Mouse (Mus musculus) midbrain, embryonic 10.5 days (tissue): ENCODE data around the gene Brcc3. TPM values are rescaled to one million over a fixed set of nuclear protein-coding genes. Genes with fewer than 3 reads are reported as not detected.
"Not testable (repeated sequence)": the region's sequence is repeated elsewhere in the genome, so short reads cannot be mapped to it uniquely, and the experiment has no call there.

Source experiments
- DNase-seq: peaks from one replicate; pipeline ENCODE4 v3.0.0-alpha.2; 2017; ENCODE audit warnings: low spot score
- H3K27ac ChIP-seq: fragments of 300-500 bp; sonication (generic); replicated peaks from 2 replicates; pipeline ENCODE4 v1.5.1; 2016; ENCODE audit warnings: mild to moderate bottlenecking
- H3K27me3 ChIP-seq: fragments of 300-500 bp; sonication (generic); 2 replicates; pipeline ENCODE4 v1.6.1; 2016; ENCODE audit warnings: low read depth, mild to moderate bottlenecking; ENCODE audit not compliant: poor library complexity, severe bottlenecking
- H3K36me3 ChIP-seq: fragments of 300-500 bp; sonication (generic); 2 replicates; pipeline ENCODE4 v1.6.1; 2016; ENCODE audit warnings: mild to moderate bottlenecking, moderate library complexity
- H3K4me1 ChIP-seq: fragments of 300-500 bp; sonication (generic); 2 replicates; pipeline ENCODE4 v1.6.1; 2016
- H3K4me3 ChIP-seq: fragments of 300-500 bp; sonication (generic); 2 replicates; pipeline ENCODE4 v1.5.1; 2016; ENCODE audit warnings: mild to moderate bottlenecking, moderate library complexity
- H3K9me3 ChIP-seq: fragments of 300-500 bp; sonication (generic); replicated peaks from 2 replicates; pipeline ENCODE4 v1.6.1; 2016; ENCODE audit warnings: mild to moderate bottlenecking
- WGBS: fragments of 180-500 bp; shearing (Covaris S2); methylation state at CpG from one replicate; pipeline ENCODE4 v1.1.7; 2016; 5-methylcytosine and 5-hydroxymethylcytosine counted together
- polyA plus RNA-seq: library from polyadenylated mRNA; unstranded; fragments of >200 nt; fragmentation: Nextera tagmentation; extraction: Ambion mirVana; gene quantifications from 2 replicates; pipeline ENCODE4 v1.2.1, GENCODE M21; 2016

Brcc3 gene
- polyA plus RNA-seq, 1 experiment from 2014 or later = 72.5 TPM

DNA sequence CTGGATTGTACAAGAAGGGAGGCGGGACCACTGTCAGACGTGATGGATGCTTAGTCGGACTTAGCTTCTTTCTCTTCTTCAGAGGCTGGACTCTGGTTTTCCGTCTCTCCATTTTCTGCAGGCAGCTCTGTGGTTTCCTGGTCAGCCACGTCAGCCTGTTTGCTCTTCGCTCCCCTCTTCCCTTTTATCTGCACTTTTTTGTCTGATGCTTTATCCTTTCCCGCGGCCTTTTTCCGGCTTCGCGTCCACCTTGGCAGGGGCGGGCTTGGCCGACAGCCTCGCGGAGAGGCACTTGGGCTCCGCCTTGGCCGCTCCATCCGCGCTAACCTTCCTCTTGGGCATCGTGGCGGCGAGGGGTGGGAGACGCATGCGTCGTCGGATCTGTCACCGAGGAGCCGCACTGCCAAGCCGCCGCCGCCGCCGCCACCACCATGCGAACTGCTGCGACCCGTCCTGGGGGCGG, 58.8 kb downstream of the Brcc3 start:
- H3K27me3 ChIP-seq, H3K36me3 ChIP-seq, H3K9me3 ChIP-seq, H3K4me1 ChIP-seq: not testable (repeated sequence)
- peak overlapping the region; percentile 33; the same call in 1 of the 2 replicates for H3K27ac ChIP-seq
- 23% methylated on average over 37 of the region's 37 CpGs for WGBS
- DNase-seq = peak; percentile 76
- peak overlapping the region; percentile 47 for H3K4me3 ChIP-seq

DNA sequence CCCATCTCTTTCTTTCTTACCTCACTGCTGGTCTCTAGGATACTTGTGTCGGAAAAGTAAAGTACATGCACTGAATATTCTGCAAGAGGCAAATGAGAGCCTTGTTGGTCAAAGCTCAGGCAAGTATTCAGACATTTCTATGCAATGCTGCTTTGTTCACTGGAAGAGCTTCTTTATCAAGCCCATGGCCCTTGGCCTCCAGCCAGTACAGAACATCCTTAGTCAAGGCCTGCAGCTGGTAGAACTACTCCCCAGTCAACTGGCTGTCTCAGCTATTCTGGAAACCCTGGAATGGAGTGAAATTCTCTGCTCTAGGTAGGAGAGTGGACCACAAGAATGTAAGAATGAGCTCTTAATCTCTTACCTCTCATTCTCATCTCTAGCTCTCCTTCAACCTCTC, 73.5 kb downstream of the Brcc3 start:
- Histone ChIP-seq H3K36me3 (no peaks in the 10 kb centered on the region), H3K4me3 (no peak overlapping the region), H3K4me1 (no peaks in the 10 kb centered on the region), H3K27me3 (no peaks in the 10 kb centered on the region), H3K27ac (no peak overlapping the region), H3K9me3 (no peaks in the 10 kb centered on the region)
- no peak for DNase-seq
- WGBS = 92% methylated on average over 1 of the region's 1 CpGs

Other genes starting within 250 kb of the Brcc3 start
- 27.6 and 30.2 TPM in 2 replicates for gene Fundc2, start 34.2 kb upstream of the Brcc3 start, polyA plus RNA-seq
- 1.1 and 1.4 TPM in 2 replicates for gene F8, start 34.0 kb upstream of the Brcc3 start, polyA plus RNA-seq
- 17.5 and 17.8 TPM in 2 replicates for gene Cmc4, start within 50 bp of the Brcc3 start, polyA plus RNA-seq
- 7.9 and 10.3 TPM in 2 replicates for gene Mtcp1, start within 50 bp of the Brcc3 start, polyA plus RNA-seq
- 209 and 215 TPM in 2 replicates for gene Vbp1, start 97.7 kb downstream of the Brcc3 start, polyA plus RNA-seq
- 10.2 and 14.0 TPM in 2 replicates for gene Rab39b, start 161.6 kb downstream of the Brcc3 start, polyA plus RNA-seq